Mouse (Mus musculus): ENCODE results near the gene Pdzk1.

GRCm38 (mm10) chr3:96825261-96825660 is 3.8 kb upstream of the Pdzk1 start:
- TF ChIP-seq CTCF (IDR thresholded peaks at IDR 0.05; ENCODE audit: borderline replicate concordance, control insufficient read depth, extremely low read depth, insufficient read depth, low read length, poor library complexity): no peak
- TF ChIP-seq POLR2A (IDR thresholded peaks at IDR 0.05; ENCODE audit: control insufficient read depth, extremely low read depth, insufficient read depth, low read length, poor library complexity): no peak

Measured in thymus, adult 2 months (tissue).